Mouse (Mus musculus) liver, embryonic 16.5 days (tissue): ENCODE data around the gene Armc5. TPM values are rescaled to one million over a fixed set of nuclear protein-coding genes. Genes with fewer than 3 reads are reported as not detected.

Source experiments
- ATAC-seq: fragments of 200-750 bp; cut with Nextera tagmentation; 2 replicates; pipeline ENCODE4 v1.8.0; 2017; ENCODE audit warnings: low read depth, mild to moderate bottlenecking, moderate number of reproducible peaks, moderate library complexity
- H3K27ac ChIP-seq: fragments of 300-500 bp; sonication (generic); 2 replicates; pipeline ENCODE4 v1.5.1; 2014; ENCODE audit warnings: mild to moderate bottlenecking, low read length
- H3K27me3 ChIP-seq: fragments of 300-500 bp; sonication (generic); 2 replicates; pipeline ENCODE4 v1.6.1; 2014; ENCODE audit warnings: low read depth, low read length, mixed read lengths; ENCODE audit not compliant: control insufficient read depth, insufficient read depth
- H3K36me3 ChIP-seq: fragments of 300-500 bp; sonication (generic); 2 replicates; pipeline ENCODE4 v1.6.1; 2014; ENCODE audit warnings: mild to moderate bottlenecking; ENCODE audit not compliant: control insufficient read depth, insufficient read depth
- H3K4me1 ChIP-seq: fragments of 300-500 bp; sonication (generic); 2 replicates; pipeline ENCODE4 v1.6.1; 2014; ENCODE audit warnings: low read depth, low read length, mixed read lengths; ENCODE audit not compliant: control insufficient read depth
- H3K4me2 ChIP-seq: fragments of 300-500 bp; sonication (generic); 2 replicates; pipeline ENCODE4 v1.6.1; 2014; ENCODE audit warnings: low read depth, low read length, mixed read lengths
- H3K4me3 ChIP-seq: fragments of 300-500 bp; sonication (generic); 2 replicates; pipeline ENCODE4 v1.5.1; 2014; ENCODE audit warnings: low read depth, mild to moderate bottlenecking, low read length
- H3K9ac ChIP-seq: fragments of 300-500 bp; sonication (generic); 2 replicates; pipeline ENCODE4 v1.6.1; 2014; ENCODE audit warnings: low read depth, low read length
- H3K9me3 ChIP-seq: fragments of 300-500 bp; sonication (generic); replicated peaks from 2 replicates; pipeline ENCODE4 v1.6.1; 2016; ENCODE audit warnings: low read length; ENCODE audit not compliant: control insufficient read depth
- WGBS: fragments of 180-500 bp; shearing (Covaris S2); extraction: QIAGEN DNeasy Blood & Tissue Kit; methylation state at CpG from one replicate; pipeline ENCODE4 v1.1.7; 2014; ENCODE audit not compliant: insufficient replicate concordance; 5-methylcytosine and 5-hydroxymethylcytosine counted together
- polyA plus RNA-seq: library from polyadenylated mRNA; unstranded; fragments of >200 nt; fragmentation: Nextera tagmentation; extraction: Ambion mirVana; gene quantifications from 2 replicates; pipeline ENCODE4 v1.2.1, GENCODE M21; 2015

Armc5 gene
- polyA plus RNA-seq, 1 experiment from 2014 or later: 6.5 TPM

GRCm38 (mm10) chr7:128251946-128252345 is 14.8 kb downstream of the Armc5 start:
- Histone ChIP-seq H3K4me2 (no peak overlapping the region), H3K4me3 (no peak overlapping the region)

DNA sequence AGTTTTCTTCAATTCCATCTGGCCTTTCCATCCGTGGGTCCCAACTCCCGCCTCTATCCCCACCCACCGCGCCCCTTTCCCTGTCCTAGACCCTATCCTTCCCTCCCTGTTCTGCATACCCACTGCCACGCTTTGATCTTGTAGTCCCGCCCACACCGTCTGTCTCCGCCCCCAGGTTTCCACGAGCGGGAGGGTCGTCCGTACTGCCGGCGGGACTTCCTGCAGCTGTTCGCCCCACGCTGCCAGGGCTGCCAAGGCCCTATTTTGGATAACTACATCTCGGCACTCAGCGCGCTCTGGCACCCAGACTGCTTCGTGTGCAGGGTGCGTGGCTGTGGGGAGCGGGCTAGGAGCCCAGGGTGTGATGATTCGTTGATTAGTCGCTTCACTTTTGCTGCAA is 15.5 kb downstream of the Armc5 start:
- Histone ChIP-seq H3K36me3 (no peaks in the 10 kb centered on the region), H3K4me1 (peaks cover 8% of the 10 kb centered on the region), H3K9me3 (no peaks in the 10 kb centered on the region), H3K9ac (no peak overlapping the region), H3K4me3 (no peak overlapping the region), H3K4me2 (0 out of 2 replicates have a peak overlapping the region, but pooled peaks have one; percentile 17), H3K27ac (no peak overlapping the region), H3K27me3 (peaks cover 17% of the 10 kb centered on the region)
- 26% methylated on average over 24 of the region's 24 CpGs for WGBS
- no peak for ATAC-seq

More at GRCm38 (mm10) chr7:128251946-128252345, 14.8 kb downstream of the Armc5 start:
- H3K36me3 ChIP-seq: no peaks in the 10 kb centered on the region
- H3K4me1 ChIP-seq: peaks cover 14% of the 10 kb centered on the region
- WGBS: 50% methylated on average over 12 of the region's 12 CpGs
- H3K9me3 ChIP-seq: no peaks in the 10 kb centered on the region
- peaks cover 21% of the 10 kb centered on the region for H3K27me3 ChIP-seq
- H3K27ac ChIP-seq: no peak overlapping the region
- H3K9ac ChIP-seq: no peak overlapping the region
- ATAC-seq: no peak

GRCm38 (mm10) chr7:128254978-128255377 is 17.8 kb downstream of the Armc5 start:
- 52% methylated on average over 2 of the region's 2 CpGs for whole genome bisulfite sequencing
- H3K27me3 ChIP-seq: peaks cover 25% of the 10 kb centered on the region

DNA sequence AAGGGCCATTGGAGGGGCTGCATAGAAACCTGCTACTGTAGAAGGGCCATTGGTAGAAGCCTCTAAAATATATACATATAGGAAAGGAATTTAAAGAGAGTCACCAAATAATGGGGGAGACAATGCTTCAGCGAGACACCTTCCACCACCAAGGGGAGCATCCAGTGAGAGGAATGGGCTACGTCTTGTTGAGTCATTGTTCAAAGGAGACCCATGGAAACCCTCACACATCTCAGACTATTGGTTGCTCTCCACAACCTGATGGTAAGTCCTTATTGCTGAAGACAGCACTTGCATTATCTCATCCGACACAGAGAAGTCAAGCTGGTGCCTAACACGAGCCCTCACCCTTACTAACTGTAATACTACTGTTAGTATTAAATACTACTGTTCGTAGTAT is 18.6 kb downstream of the Armc5 start:
- Histone ChIP-seq H3K4me2 (no peak overlapping the region), H3K4me1 (no peaks in the 10 kb centered on the region; the same call in 1 of the 2 replicates), H3K27me3 (peaks cover 25% of the 10 kb centered on the region), H3K9me3 (no peaks in the 10 kb centered on the region), H3K9ac (no peak overlapping the region), H3K4me3 (no peak overlapping the region), H3K27ac (no peak overlapping the region), H3K36me3 (no peaks in the 10 kb centered on the region)
- ATAC-seq: no peak
- WGBS: 72% methylated on average over 5 of the region's 5 CpGs

More at GRCm38 (mm10) chr7:128254978-128255377, 17.8 kb downstream of the Armc5 start:
- no peak overlapping the region for H3K9ac ChIP-seq
- H3K36me3 ChIP-seq: no peaks in the 10 kb centered on the region
- H3K4me2 ChIP-seq: no peak overlapping the region
- no peak overlapping the region for H3K4me3 ChIP-seq
- H3K9me3 ChIP-seq: no peaks in the 10 kb centered on the region
- peaks cover 4% of the 10 kb centered on the region for H3K4me1 ChIP-seq
- no peak for ATAC-seq
- H3K27ac ChIP-seq: no peak overlapping the region

GRCm38 (mm10) chr7:128256783-128257334 is 19.7 kb downstream of the Armc5 start:
- 52% methylated on average over 5 of the region's 5 CpGs for WGBS
- no peak overlapping the region for H3K27ac ChIP-seq
- no peak overlapping the region for H3K4me2 ChIP-seq
- H3K9ac ChIP-seq: no peak overlapping the region
- H3K9me3 ChIP-seq: no peaks in the 10 kb centered on the region
- no peaks in the 10 kb centered on the region; the same call in 1 of the 2 replicates for H3K4me1 ChIP-seq
- no peak overlapping the region for H3K4me3 ChIP-seq
- H3K36me3 ChIP-seq: no peaks in the 10 kb centered on the region
- no peak for ATAC-seq
- H3K27me3 ChIP-seq: peaks cover 21% of the 10 kb centered on the region

DNA sequence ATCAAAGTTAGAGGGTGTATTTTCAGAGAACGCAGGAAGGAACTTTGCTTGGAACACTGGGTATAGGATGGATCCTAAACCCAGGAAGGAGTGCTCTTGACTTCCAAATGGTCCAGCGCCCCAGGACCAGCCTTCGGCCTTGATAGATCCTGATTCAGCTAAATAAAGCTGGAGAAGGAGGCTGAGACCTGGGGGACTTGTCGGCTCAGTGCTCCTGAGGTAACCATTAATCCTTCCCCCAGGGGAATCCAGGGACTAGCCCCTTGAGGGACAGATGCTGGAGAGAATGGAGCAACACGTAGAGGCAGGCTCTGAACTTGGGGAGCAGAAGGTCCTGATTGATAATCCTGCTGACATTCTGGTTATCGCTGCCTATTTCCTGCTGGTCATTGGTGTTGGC is 28.3 kb downstream of the Armc5 start, which contains the start of gene Slc5a2:
Gene Slc5a2 (plus strand): TSS at position 247 of the 400 bp plus-strand sequence.
- ATAC-seq: no peak

GRCm38 (mm10) chr7:128266056-128266455 is 28.9 kb downstream of the Armc5 start:
- 67% methylated on average over 5 of the region's 5 CpGs for WGBS
- no peak overlapping the region for H3K27ac ChIP-seq
- H3K4me2 ChIP-seq: no peak overlapping the region
- H3K4me3 ChIP-seq: no peak overlapping the region
- ATAC-seq: no peak
- H3K36me3 ChIP-seq: peaks cover under 1% of the 10 kb centered on the region
- H3K27me3 ChIP-seq: peaks cover 8% of the 10 kb centered on the region; the same call in 1 of the 2 replicates
- H3K9ac ChIP-seq: no peak overlapping the region
- H3K4me1 ChIP-seq: peaks cover 13% of the 10 kb centered on the region
- H3K9me3 ChIP-seq: no peaks in the 10 kb centered on the region

More for the DNA sequence above, 28.3 kb downstream of the Armc5 start, which contains the start of gene Slc5a2:
- Histone ChIP-seq H3K4me1 (peaks cover 7% of the 10 kb centered on the region), H3K9me3 (no peaks in the 10 kb centered on the region), H3K4me3 (no peak within 1 kb of the TSS), H3K27me3 (peaks cover 8% of the 10 kb centered on the region; the same call in 1 of the 2 replicates), H3K36me3 (no peaks in the 10 kb centered on the region), H3K27ac (no peak within 1 kb of the TSS), H3K4me2 (no peak within 1 kb of the TSS), H3K9ac (no peak within 1 kb of the TSS)
- 66% methylated on average over 6 of the region's 6 CpGs for WGBS

DNA sequence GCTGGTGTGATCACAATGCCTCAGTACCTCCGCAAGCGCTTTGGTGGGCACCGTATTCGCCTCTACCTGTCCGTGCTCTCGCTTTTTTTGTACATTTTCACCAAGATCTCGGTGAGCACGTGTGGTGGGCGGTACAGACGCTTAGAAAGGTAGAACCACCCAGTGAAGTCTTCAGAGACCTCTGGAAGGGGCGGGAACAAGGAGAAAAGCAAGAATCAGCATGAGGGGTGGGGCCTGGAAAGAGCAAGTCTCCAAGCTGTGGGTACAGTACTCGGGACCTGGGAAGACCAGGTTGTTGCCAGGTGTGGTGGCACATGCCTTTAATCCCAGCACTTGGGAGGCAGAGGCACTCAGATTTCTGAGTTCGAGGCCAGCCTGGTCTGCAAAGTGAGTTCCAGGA is 30.2 kb downstream of the Armc5 start:
- H3K4me1 ChIP-seq: peaks cover 20% of the 10 kb centered on the region
- 56% methylated on average over 13 of the region's 13 CpGs for WGBS
- no peak overlapping the region for H3K4me2 ChIP-seq
- H3K9ac ChIP-seq: no peak overlapping the region
- H3K9me3 ChIP-seq: no peaks in the 10 kb centered on the region
- no peak overlapping the region for H3K27ac ChIP-seq
- no peak for ATAC-seq
- H3K4me3 ChIP-seq: no peak overlapping the region
- H3K36me3 ChIP-seq: peaks cover 14% of the 10 kb centered on the region
- peaks cover 8% of the 10 kb centered on the region; the same call in 1 of the 2 replicates for H3K27me3 ChIP-seq

- H3K27me3 ChIP-seq: peaks cover 8% of the 10 kb centered on the region; the same call in 1 of the 2 replicates
- H3K9ac ChIP-seq: no peak overlapping the region
- peaks cover 15% of the 10 kb centered on the region for H3K36me3 ChIP-seq
- H3K4me3 ChIP-seq: no peak overlapping the region
- H3K9me3 ChIP-seq: no peaks in the 10 kb centered on the region
- no peak for ATAC-seq
- H3K4me1 ChIP-seq: peaks cover 20% of the 10 kb centered on the region
- WGBS: 80% methylated on average over 7 of the region's 7 CpGs
- H3K27ac ChIP-seq: no peak overlapping the region
- H3K4me2 ChIP-seq: no peak overlapping the region
Observed at GRCm38 (mm10) chr7:128267813-128268212, 30.7 kb downstream of the Armc5 start.
